Mouse (Mus musculus) kidney, embryonic 16.5 days (tissue): ENCODE measurements around the gene Pxdc1. TPM values are rescaled to one million over a fixed set of nuclear protein-coding genes. Genes with fewer than 3 reads are reported as not detected.

Source experiments
- ATAC-seq: fragments of 200-750 bp; cut with Nextera tagmentation; 2 replicates; pipeline ENCODE4 v1.8.0; 2017; ENCODE audit warnings: moderate TSS enrichment; ENCODE audit not compliant: low FRiP score, low TSS enrichment
- H3K27ac ChIP-seq: fragments of 300-500 bp; sonication (generic); 2 replicates; pipeline ENCODE4 v1.5.1; 2014; ENCODE audit warnings: low read length
- H3K27me3 ChIP-seq: fragments of 300-500 bp; sonication (generic); 2 replicates; pipeline ENCODE4 v1.6.1; 2014; ENCODE audit warnings: low read length, control low read depth, mixed read lengths; ENCODE audit not compliant: insufficient read depth
- H3K36me3 ChIP-seq: fragments of 300-500 bp; sonication (generic); 2 replicates; pipeline ENCODE4 v1.6.1; 2014; ENCODE audit warnings: low read length, control low read depth, mixed read lengths; ENCODE audit not compliant: insufficient read depth
- H3K4me1 ChIP-seq: fragments of 300-500 bp; sonication (generic); 2 replicates; pipeline ENCODE4 v1.6.1; 2014; ENCODE audit warnings: low read length, control low read depth, mixed read lengths; ENCODE audit not compliant: insufficient read depth
- H3K4me2 ChIP-seq: fragments of 300-500 bp; sonication (generic); replicated peaks from 2 replicates; pipeline ENCODE4 v1.6.1; 2014; ENCODE audit warnings: low read depth, low read length
- H3K4me3 ChIP-seq: fragments of 300-500 bp; sonication (generic); 2 replicates; pipeline ENCODE4 v1.5.1; 2014; ENCODE audit warnings: mild to moderate bottlenecking, low read length
- H3K9ac ChIP-seq: fragments of 300-500 bp; sonication (generic); replicated peaks from 2 replicates; pipeline ENCODE4 v1.6.1; 2014; ENCODE audit warnings: low read length
- H3K9me3 ChIP-seq: fragments of 300-500 bp; sonication (generic); 2 replicates; pipeline ENCODE4 v1.6.1; 2016; ENCODE audit warnings: low read length, control low read depth
- WGBS: fragments of 180-500 bp; shearing (Covaris S2); extraction: QIAGEN DNeasy Blood & Tissue Kit; methylation state at CpG from one replicate; pipeline ENCODE4 v1.1.7; 2014; 5-methylcytosine and 5-hydroxymethylcytosine counted together
- polyA plus RNA-seq: library from polyadenylated mRNA; unstranded; fragments of >200 nt; fragmentation: Nextera tagmentation; extraction: Ambion mirVana; gene quantifications from 2 replicates; pipeline ENCODE4 v1.2.1, GENCODE M21; 2015

Pxdc1 gene
- polyA plus RNA-seq, 1 experiment from 2014 or later = 10.6 TPM

DNA sequence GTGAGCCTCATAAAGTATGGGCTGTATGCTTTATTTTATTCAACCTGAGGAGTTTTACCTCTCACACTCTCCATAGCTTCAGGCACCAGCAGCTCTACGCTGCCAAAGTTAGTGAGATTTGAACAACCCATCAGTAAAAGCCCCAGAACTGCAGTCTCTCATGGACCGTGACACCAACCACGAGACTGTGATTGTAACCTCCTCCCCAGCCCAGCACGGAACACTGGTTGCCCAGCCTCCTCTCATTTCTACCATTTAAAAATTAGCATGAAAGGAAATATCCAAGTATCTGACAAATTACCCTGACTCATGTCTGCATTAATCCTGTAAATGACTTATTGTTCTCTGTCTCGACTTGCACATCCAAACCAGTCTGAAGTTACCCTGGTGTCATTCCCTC is 23.2 kb upstream of the Pxdc1 start:
- 39% methylated on average over 5 of the region's 5 CpGs for WGBS
- H3K9me3 ChIP-seq = no peaks in the 10 kb centered on the region
- no peak overlapping the region for H3K4me2 ChIP-seq
- H3K9ac ChIP-seq = no peak overlapping the region
- ATAC-seq = peak; percentile 57; the same call in 1 of the 2 replicates
- H3K36me3 ChIP-seq = no peaks in the 10 kb centered on the region
- no peaks in the 10 kb centered on the region for H3K27me3 ChIP-seq
- H3K4me1 ChIP-seq = peaks cover 8% of the 10 kb centered on the region
- no peak overlapping the region for H3K4me3 ChIP-seq
- no peak overlapping the region for H3K27ac ChIP-seq

DNA sequence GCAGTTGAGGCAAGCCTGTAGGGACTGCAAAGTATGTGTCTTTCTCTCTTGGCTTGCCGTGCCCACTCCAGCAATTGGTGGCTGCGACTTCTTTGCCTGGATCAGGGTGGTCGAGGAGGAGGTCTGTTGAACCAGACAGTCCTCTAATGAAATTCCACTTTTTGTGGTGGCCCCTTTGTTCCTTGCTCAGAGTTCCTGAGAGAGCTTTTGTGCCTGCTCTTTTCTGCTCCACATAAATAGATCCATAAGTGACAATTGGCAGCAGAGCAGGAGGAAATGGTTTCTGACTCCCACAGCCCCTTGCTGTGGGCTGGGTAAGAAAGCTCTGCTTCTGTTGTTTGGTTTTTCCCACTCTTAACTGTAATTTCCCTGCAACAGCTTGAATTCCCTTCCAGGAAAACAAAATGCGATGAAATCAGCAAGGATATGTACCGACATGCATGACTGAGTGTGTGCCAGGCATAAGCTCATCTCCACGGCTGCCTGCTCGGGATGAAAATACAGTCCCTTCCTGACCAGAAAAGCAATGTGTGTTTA is 22.6 kb upstream of the Pxdc1 start:
- Histone ChIP-seq H3K27ac (no peak overlapping the region), H3K36me3 (no peaks in the 10 kb centered on the region), H3K4me1 (peaks cover 8% of the 10 kb centered on the region), H3K9ac (no peak overlapping the region), H3K4me3 (no peak overlapping the region), H3K27me3 (no peaks in the 10 kb centered on the region), H3K4me2 (no peak overlapping the region), H3K9me3 (no peaks in the 10 kb centered on the region)
- ATAC-seq = no peak
- 41% methylated on average over 7 of the region's 7 CpGs for WGBS

DNA sequence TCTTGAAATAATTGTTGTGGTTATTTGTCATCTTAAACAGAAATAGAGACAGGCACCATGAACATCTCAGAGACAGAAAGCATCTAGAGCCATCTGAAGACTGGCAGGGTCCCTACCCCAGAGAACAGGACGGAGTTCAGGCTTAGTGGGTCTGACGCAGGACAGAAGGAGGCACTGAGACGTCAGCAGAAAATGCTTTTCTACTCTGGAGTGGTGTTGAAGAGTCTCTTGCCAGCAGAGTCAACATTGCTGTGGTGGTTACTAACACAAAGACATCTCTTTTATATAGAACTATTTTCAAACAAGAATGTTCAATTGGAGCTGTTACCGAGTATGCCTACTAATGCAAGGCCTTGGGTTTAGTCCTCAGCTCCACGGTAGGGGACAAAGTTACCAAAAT is 20.1 kb upstream of the Pxdc1 start:
- H3K4me3 ChIP-seq = no peak overlapping the region
- no peaks in the 10 kb centered on the region for H3K9me3 ChIP-seq
- peaks cover 8% of the 10 kb centered on the region for H3K4me1 ChIP-seq
- no peak for ATAC-seq
- H3K27ac ChIP-seq = no peak overlapping the region
- H3K4me2 ChIP-seq = no peak overlapping the region
- H3K27me3 ChIP-seq = no peaks in the 10 kb centered on the region
- H3K9ac ChIP-seq = no peak overlapping the region
- H3K36me3 ChIP-seq = no peaks in the 10 kb centered on the region
- WGBS = 93% methylated on average over 5 of the region's 5 CpGs

DNA sequence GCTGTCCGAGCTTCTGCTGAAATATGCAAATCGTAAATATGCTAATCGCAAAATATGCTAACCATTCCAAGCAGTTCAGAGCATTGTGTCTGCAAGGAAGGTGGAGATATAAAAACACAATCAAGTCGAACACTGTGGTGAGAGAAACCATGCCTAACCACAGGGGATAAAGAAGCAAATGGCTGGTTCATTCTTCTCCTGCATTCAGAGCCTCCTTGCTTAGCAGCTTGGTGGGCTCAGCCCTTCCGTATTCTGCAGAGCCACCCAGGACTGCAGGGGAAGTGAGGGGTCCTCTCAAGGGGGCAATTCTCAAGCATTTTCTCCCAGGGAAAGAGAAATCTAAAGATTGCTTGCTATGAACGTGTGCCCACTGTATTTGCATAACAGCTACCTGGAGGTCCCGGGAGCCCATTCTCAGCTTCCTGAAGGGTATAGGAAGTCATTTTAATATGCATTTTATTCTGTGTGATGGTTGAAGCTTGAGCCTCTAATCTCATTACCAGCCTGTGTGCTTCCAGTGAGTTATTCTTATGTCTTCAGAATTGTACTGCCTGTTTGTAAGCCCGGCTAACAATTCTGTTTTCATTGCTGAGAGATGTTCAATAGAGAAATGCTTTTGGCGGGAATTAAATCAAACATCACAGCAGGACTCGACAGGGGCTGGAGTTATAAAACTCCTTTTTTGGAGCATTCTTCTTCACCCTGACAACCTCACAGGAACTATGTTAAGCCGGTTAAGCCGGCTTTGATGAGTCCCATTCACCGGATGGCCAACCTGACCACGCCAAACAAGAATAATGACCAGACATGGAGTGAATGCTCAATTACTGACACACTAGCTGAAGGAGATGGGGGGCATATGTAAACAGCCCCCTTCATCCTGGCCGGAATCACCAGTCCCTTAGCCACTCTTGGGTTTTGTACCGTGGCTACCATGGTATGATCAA is 16.9 kb upstream of the Pxdc1 start:
- 75% methylated on average over 16 of the region's 16 CpGs for WGBS
- Histone ChIP-seq H3K4me1 (0 out of 2 replicates have a peak, but pooled peaks cover 2% of the 10 kb centered on the region), H3K4me3 (no peak overlapping the region), H3K9me3 (no peaks in the 10 kb centered on the region), H3K4me2 (no peak overlapping the region), H3K27me3 (no peaks in the 10 kb centered on the region), H3K27ac (no peak overlapping the region), H3K9ac (no peak overlapping the region), H3K36me3 (no peaks in the 10 kb centered on the region)
- no peak for ATAC-seq

DNA sequence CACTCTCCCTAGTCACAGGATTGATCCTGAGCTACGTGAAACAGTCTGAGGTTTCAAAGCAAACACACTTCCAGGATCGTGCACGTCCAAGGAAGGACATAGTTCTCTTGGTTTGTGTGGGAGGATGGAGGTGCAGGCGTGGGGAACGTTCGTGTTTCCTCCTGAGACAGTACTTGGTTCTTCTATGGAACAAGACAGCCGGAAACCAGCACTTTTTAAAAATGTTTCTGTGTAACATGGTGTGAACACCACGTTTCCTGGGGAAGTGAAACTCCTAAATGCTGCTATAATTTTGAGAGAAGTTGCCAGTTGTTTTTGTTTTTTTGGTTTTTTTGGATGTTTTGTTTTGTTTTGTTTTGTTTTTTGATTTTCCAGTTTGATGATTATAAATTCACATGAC is 13.9 kb upstream of the Pxdc1 start:
- H3K4me1 ChIP-seq = 0 out of 2 replicates have a peak, but pooled peaks cover 2% of the 10 kb centered on the region
- WGBS = 32% methylated on average over 8 of the region's 8 CpGs
- H3K27ac ChIP-seq = no peak overlapping the region
- no peaks in the 10 kb centered on the region for H3K27me3 ChIP-seq
- no peaks in the 10 kb centered on the region for H3K36me3 ChIP-seq
- H3K4me3 ChIP-seq = no peak overlapping the region
- no peak overlapping the region for H3K9ac ChIP-seq
- ATAC-seq = no peak
- H3K4me2 ChIP-seq = no peak overlapping the region
- H3K9me3 ChIP-seq = no peaks in the 10 kb centered on the region

DNA sequence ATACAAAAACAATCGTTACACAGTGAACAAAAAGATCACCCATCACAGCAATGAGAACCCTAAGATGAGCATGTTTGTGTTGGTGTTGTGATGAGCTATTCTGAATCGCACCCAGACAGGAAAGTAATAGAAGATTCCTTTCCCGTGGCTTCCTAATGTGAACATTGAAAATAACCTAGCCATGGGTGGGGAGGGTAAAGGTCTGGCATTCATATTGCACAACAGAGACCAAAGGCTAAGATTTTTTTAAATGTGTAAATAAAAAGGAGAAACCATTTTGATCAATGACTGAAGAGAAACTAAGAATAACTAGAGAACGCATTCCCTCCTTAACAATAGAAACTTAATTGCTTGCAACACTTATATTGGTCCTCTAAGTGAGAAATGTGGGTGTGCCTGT is 11.8 kb upstream of the Pxdc1 start:
- no peak overlapping the region for H3K4me3 ChIP-seq
- no peak for ATAC-seq
- no peaks in the 10 kb centered on the region for H3K36me3 ChIP-seq
- H3K27me3 ChIP-seq = no peaks in the 10 kb centered on the region
- H3K9ac ChIP-seq = no peak overlapping the region
- no peak overlapping the region for H3K4me2 ChIP-seq
- 88% methylated on average over 4 of the region's 4 CpGs for WGBS
- H3K27ac ChIP-seq = no peak overlapping the region
- no peaks in the 10 kb centered on the region for H3K9me3 ChIP-seq
- 0 out of 2 replicates have a peak, but pooled peaks cover 2% of the 10 kb centered on the region for H3K4me1 ChIP-seq

DNA sequence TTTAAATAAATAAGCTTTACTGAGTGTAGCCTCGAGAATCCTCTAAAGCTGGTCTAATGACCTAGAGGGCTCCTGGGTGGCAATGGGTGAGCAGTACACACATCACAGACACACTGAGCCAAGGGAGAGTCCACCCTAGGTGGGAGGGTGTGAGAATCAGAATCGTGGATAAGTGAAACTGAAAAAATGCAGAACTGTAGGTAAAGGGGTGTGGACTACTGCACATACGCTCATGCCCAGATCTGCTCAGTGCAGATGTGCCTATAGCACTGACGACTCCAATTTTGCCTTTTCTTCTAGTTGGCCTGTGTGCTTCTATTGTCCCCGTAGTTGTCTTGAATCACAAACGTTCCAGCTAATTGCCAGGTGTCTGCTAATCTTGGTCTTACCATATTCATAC is 10.5 kb upstream of the Pxdc1 start:
- Histone ChIP-seq H3K9me3 (no peaks in the 10 kb centered on the region), H3K4me3 (no peak overlapping the region), H3K4me2 (no peak overlapping the region), H3K27ac (no peak overlapping the region), H3K9ac (no peak overlapping the region), H3K27me3 (no peaks in the 10 kb centered on the region), H3K36me3 (no peaks in the 10 kb centered on the region), H3K4me1 (0 out of 2 replicates have a peak, but pooled peaks cover 2% of the 10 kb centered on the region)
- ATAC-seq = no peak
- WGBS = 84% methylated on average over 6 of the region's 6 CpGs

DNA sequence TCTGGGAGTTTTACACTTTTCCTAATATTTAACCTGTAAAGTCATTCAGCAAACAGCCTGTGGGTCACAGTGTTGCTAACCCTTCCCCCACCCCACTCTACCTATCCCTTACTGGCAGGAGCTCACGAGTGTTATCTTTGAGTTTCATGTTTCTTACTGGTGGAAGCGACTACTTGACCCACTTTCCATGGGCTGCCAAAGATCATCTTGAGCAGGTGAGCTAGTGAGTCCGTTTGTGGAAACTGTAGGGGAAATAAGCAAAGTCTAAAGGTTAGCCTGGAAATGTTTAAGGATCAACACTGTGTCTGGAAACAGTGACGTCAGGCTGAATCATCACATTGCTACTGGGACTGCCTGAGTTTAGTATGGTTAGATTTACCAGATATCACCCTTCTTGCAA is 6.2 kb upstream of the Pxdc1 start:
- Histone ChIP-seq H3K4me2 (no peak overlapping the region), H3K9me3 (no peaks in the 10 kb centered on the region), H3K27me3 (0 out of 2 replicates have a peak, but pooled peaks cover 3% of the 10 kb centered on the region), H3K27ac (no peak overlapping the region), H3K4me1 (no peaks in the 10 kb centered on the region), H3K4me3 (no peak overlapping the region), H3K36me3 (no peaks in the 10 kb centered on the region), H3K9ac (no peak overlapping the region)
- no peak for ATAC-seq
- WGBS = 50% methylated on average over 4 of the region's 4 CpGs

DNA sequence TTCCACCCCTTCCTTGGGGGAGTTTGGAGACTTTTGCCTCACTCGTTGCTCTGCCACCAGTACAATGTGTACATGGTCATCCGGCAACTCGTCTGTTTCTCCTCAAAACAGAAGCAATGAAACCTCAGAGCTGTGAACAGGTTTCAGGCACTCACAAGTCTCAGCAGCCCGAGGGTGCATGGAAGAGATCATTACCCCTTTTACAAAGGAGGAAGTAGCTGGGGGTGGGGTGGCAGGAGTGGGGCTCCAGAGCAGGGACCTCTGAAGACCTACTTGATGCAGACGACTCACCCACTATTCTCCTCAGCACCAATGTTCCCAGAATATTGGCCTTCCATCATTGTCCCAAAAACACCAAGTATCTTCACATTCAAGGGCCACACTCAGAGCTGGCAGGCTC is 3.1 kb upstream of the Pxdc1 start:
- ATAC-seq = no peak
- WGBS = 83% methylated on average over 5 of the region's 5 CpGs
- no peak overlapping the region for H3K9ac ChIP-seq
- no peak overlapping the region for H3K4me3 ChIP-seq
- no peaks in the 10 kb centered on the region for H3K9me3 ChIP-seq
- no peak overlapping the region for H3K27ac ChIP-seq
- H3K4me1 ChIP-seq = peaks cover 4% of the 10 kb centered on the region; the same call in 1 of the 2 replicates
- 0 out of 2 replicates have a peak, but pooled peaks cover 5% of the 10 kb centered on the region for H3K27me3 ChIP-seq
- H3K4me2 ChIP-seq = no peak overlapping the region
- H3K36me3 ChIP-seq = no peaks in the 10 kb centered on the region
